Mouse (Mus musculus) neutrophil, adult 59 days (primary cell): ENCODE data around the gene Edaradd. TPM values are rescaled to one million over a fixed set of nuclear protein-coding genes. Genes with fewer than 3 reads are reported as not detected.

Source experiments
- total RNA-seq, 2 experiments: library from RNA; stranded (reverse); gene quantifications; 1 replicate in 1 of 2; 2 replicates in 1 of 2; pipeline ENCODE4 v1.2.4; 2023

Gene Edaradd
- 1 to 10 TPM in 1 of 2 experiments, under 1 TPM in 1; 0.77 to 1.2 TPM for total RNA-seq

DNA sequence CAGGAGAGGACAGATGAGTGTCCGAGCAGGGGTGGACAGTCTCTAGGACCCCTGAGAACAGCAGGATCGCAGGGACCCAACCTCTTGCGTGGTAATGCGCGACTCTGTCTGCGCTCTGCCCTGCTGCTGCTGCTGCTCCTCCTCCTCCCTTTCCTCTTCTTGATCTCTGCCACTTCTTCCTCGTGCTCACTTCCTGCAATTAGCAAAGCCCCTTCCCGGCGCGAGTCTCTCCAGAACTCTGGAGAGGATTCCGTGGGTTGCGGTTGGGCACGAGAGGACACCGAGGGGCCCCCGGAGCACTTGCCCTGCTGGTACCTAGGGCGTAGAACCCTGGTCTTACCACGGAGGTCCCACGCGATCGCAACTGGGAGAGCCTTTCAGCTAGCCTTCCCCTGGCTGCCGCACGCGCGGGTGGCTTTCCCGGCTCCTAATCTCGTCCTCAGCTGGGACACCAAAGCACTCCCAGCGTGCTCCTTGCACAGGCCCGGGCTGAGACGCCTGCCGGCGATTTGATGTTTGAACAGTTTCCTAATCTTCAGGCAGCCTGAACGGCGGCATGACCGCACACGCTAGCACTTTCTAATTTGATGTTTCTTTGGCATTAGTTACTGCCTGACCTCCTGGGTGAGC lies at the start of gene Edaradd:
TSS of gene Edaradd (minus strand) at position 484 of the 630 bp plus-strand sequence.

DNA sequence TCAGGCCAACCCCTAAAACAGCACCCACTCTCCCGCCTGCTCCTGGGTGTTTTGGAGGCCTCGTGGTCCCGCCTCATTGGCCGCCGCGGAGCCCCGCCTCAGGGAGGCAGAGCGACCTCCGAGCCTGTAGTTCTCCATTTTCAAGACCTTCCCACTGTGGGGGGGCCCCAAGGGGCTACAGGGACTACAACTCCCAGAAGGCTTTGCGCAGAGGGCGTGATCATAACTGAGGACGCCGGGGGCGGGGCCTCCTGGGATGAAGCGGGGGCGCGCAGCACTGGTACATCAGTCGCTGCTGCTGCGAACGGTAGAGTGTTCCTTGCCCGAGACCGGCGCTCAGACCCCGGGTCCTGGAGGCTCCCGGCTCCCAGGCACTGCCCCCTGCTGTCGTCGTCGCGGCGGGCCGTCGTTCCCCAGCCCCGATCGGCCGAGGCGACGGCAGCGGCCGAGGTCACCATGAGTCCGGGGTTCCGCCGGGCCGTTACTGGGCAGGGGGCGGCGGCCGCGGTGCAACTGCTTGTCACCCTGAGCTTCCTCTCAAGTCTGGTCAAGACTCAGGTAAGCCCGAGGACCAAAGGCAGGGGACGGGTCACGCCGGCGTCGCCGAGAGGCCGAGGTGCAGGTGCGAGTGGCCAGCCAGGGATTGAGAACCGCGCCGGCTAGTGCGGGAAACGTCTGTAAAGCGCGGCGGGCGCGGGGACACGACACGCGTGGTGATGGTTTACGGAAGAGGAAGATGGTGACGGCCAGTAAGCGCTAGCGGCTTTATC lies 45.6 kb upstream of the Edaradd start, which contains the start of gene Ero1lb:
TSS of gene Ero1lb (plus strand) at position 254 of the 770 bp plus-strand sequence.

DNA sequence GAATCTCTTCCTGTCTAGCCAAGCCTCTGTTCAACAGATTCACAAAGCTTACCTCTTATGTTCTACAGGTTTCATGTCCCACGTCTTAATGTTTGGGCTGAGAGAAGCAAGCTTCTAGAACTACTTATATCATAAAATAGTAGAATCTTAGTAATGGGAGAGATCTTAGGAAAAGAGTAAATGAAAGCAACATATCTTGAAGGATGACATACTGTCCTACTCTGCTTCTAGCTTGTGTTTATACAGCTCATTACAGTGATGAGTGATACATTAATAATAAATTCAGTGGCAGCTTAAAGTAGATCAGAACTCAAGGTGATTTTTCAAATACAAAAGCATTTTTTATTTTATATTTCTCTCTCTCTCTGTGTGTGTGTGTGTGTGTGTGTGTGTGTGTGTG lies 55.4 kb downstream of the Edaradd start, which contains the start of gene Lgals8:
TSS of gene Lgals8 (minus strand) at position 101 of the 400 bp plus-strand sequence.

Other genes with a start within 250 kb of the Edaradd start
- under 1 TPM in 1 of 2 experiments, not detected in 1; 0.33 TPM for gene Actn2, start 179.7 kb downstream of the Edaradd start, total RNA-seq
- 10 to 100 TPM; 34.0 TPM for gene Heatr1, start 125.4 kb downstream of the Edaradd start, total RNA-seq
- gene Lgals8, start 55.5 kb downstream of the Edaradd start, total RNA-seq: 10 to 100 TPM; 45.6 to 56.4 TPM
- gene Ero1lb, start 45.4 kb upstream of the Edaradd start, total RNA-seq: 10 to 100 TPM; 12.4 to 16.5 TPM